Mouse (Mus musculus) kidney, postnatal 0 days (tissue): ENCODE measurements at regions not wholly inside any gene's neighbourhood (a gene's known extent, or its start where the extent isn't known, plus 50 kb on each side); places are given as distances from the start of the nearest gene placed in this dataset.
A peak's percentile ranks its signal among the peaks of the same experiment; 100 is the strongest.

ENCODE experiments used
- ATAC-seq: fragments of 200-750 bp; cut with Nextera tagmentation; replicated peaks from 2 replicates; pipeline ENCODE4 v1.8.0; 2017; ENCODE audit warnings: low read depth, moderate number of reproducible peaks, moderate TSS enrichment, moderate library complexity; ENCODE audit not compliant: low FRiP score
- DNase-seq: peaks from one replicate; pipeline ENCODE4 v3.0.0-alpha.2; 2016; ENCODE audit warnings: low spot score
- H3K27ac ChIP-seq: fragments of 300-500 bp; sonication (generic); 2 replicates; pipeline ENCODE4 v1.5.1; 2014; ENCODE audit warnings: mild to moderate bottlenecking
- H3K27me3 ChIP-seq: fragments of 300-500 bp; sonication (generic); 2 replicates; pipeline ENCODE4 v1.6.1; 2014; ENCODE audit warnings: low read length, mixed read lengths; ENCODE audit not compliant: insufficient read depth
- H3K36me3 ChIP-seq: fragments of 300-500 bp; sonication (generic); 2 replicates; pipeline ENCODE4 v1.6.1; 2014; ENCODE audit warnings: low read length, mixed read lengths; ENCODE audit not compliant: insufficient read depth
- H3K4me1 ChIP-seq: fragments of 300-500 bp; sonication (generic); replicated peaks from 2 replicates; pipeline ENCODE4 v1.6.1; 2014; ENCODE audit warnings: antibody characterized with exemption, low read length, mixed read lengths; ENCODE audit not compliant: insufficient read depth
- H3K4me2 ChIP-seq: fragments of 300-500 bp; sonication (generic); 2 replicates; pipeline ENCODE4 v1.6.1; 2014; ENCODE audit warnings: mild to moderate bottlenecking, low read length, moderate library complexity, mixed read lengths
- H3K4me3 ChIP-seq: fragments of 300-500 bp; sonication (generic); replicated peaks from 2 replicates; pipeline ENCODE4 v1.5.1; 2014; ENCODE audit warnings: low read depth, low read length
- H3K9ac ChIP-seq: fragments of 300-500 bp; sonication (generic); 2 replicates; pipeline ENCODE4 v1.6.1; 2014; ENCODE audit warnings: low read depth, low read length
- H3K9me3 ChIP-seq: fragments of 300-500 bp; sonication (generic); replicated peaks from 2 replicates; pipeline ENCODE4 v1.6.1; 2016; ENCODE audit warnings: low read length, inconsistent platforms, mixed read lengths
- CTCF ChIP-seq: IDR thresholded peaks from 2 replicates; pipeline ENCODE4 v1.5.1; 2016; ENCODE audit warnings: antibody characterized with exemption, low read depth, mild to moderate bottlenecking, moderate library complexity
- WGBS: fragments of 180-500 bp; shearing (Covaris S2); extraction: QIAGEN DNeasy Blood & Tissue Kit; methylation state at CpG from one replicate; pipeline ENCODE4 v1.1.7; 2014; 5-methylcytosine and 5-hydroxymethylcytosine counted together

- Histone ChIP-seq H3K4me3 (no peak overlapping the region), H3K27ac (no peak overlapping the region), H3K9ac (no peak overlapping the region), H3K36me3 (no peaks in the 10 kb centered on the region), H3K9me3 (no peaks in the 10 kb centered on the region), H3K4me2 (no peak overlapping the region), H3K27me3 (no peaks in the 10 kb centered on the region), H3K4me1 (peaks cover 7% of the 10 kb centered on the region; the same call in 1 of the 2 replicates)
- ATAC-seq (no peak), DNase-seq (no peak)
- no peak for TF ChIP-seq CTCF
- 80% methylated on average over 4 of the region's 4 CpGs for WGBS
These were observed 95.3 kb downstream of the Tbx4 start for GRCm38 (mm10) chr11:85981561-85981960.

GRCm38 (mm10) chr11:85986338-85986737, 100.1 kb downstream of the Tbx4 start:
- Histone ChIP-seq H3K9me3 (no peaks in the 10 kb centered on the region), H3K36me3 (no peaks in the 10 kb centered on the region), H3K27ac (no peak overlapping the region), H3K9ac (no peak overlapping the region), H3K4me2 (no peak overlapping the region), H3K4me3 (no peak overlapping the region), H3K27me3 (no peaks in the 10 kb centered on the region), H3K4me1 (0 out of 2 replicates have a peak, but pooled peaks cover 5% of the 10 kb centered on the region)
- 82% methylated on average over 8 of the region's 8 CpGs for WGBS
- DNase-seq (no peak), ATAC-seq (no peak)
- no peak for TF ChIP-seq CTCF

- H3K4me3 ChIP-seq: no peak overlapping the region
- no peak overlapping the region for H3K9ac ChIP-seq
- H3K27ac ChIP-seq: no peak overlapping the region
- no peaks in the 10 kb centered on the region for H3K36me3 ChIP-seq
- no peak for ATAC-seq
- H3K27me3 ChIP-seq: no peaks in the 10 kb centered on the region
- no peak for TF ChIP-seq CTCF
- H3K9me3 ChIP-seq: no peaks in the 10 kb centered on the region
- no peak overlapping the region for H3K4me2 ChIP-seq
- over 99% methylated on average over 2 of the region's 2 CpGs for WGBS
- H3K4me1 ChIP-seq: 0 out of 2 replicates have a peak, but pooled peaks cover 5% of the 10 kb centered on the region
- DNase-seq: no peak
These were observed 101.0 kb downstream of the Tbx4 start for GRCm38 (mm10) chr11:85987181-85987580.

- H3K4me2 ChIP-seq: peak overlapping the region; percentile 62
- peak overlapping the region; percentile 31 for H3K4me3 ChIP-seq
- ATAC-seq: no peak; the same call in 1 of the 2 replicates
- no peak for TF ChIP-seq CTCF
- H3K27me3 ChIP-seq: no peaks in the 10 kb centered on the region
- H3K36me3 ChIP-seq: no peaks in the 10 kb centered on the region
- peak overlapping the region; percentile 42 for H3K9ac ChIP-seq
- H3K27ac ChIP-seq: no peak overlapping the region
- peak; percentile 71 for DNase-seq
- H3K4me1 ChIP-seq: 0 out of 2 replicates have a peak, but pooled peaks cover 5% of the 10 kb centered on the region
- WGBS: 3% methylated on average over 10 of the region's 10 CpGs
- H3K9me3 ChIP-seq: no peaks in the 10 kb centered on the region
These were observed 103.3 kb downstream of the Tbx4 start for GRCm38 (mm10) chr11:85989536-85989935.

GRCm38 (mm10) chr11:85989940-85990493, 103.8 kb downstream of the Tbx4 start:
- no peak; the same call in 1 of the 2 replicates for ATAC-seq
- Histone ChIP-seq H3K36me3 (no peaks in the 10 kb centered on the region), H3K9ac (peak overlapping the region; percentile 42), H3K4me1 (0 out of 2 replicates have a peak, but pooled peaks cover 5% of the 10 kb centered on the region), H3K27me3 (no peaks in the 10 kb centered on the region), H3K9me3 (no peaks in the 10 kb centered on the region), H3K27ac (no peak overlapping the region), H3K4me3 (peak overlapping the region; percentile 31), H3K4me2 (peak overlapping the region; percentile 62)
- peak; percentile 81 for DNase-seq
- peak; percentile 54; the same call in 1 of the 2 replicates for TF ChIP-seq CTCF
- WGBS: 8% methylated on average over 12 of the region's 12 CpGs

- peak; percentile 66 for TF ChIP-seq CTCF
- H3K9ac ChIP-seq: no peak overlapping the region
- no peaks in the 10 kb centered on the region for H3K36me3 ChIP-seq
- H3K4me1 ChIP-seq: no peaks in the 10 kb centered on the region
- H3K27me3 ChIP-seq: no peaks in the 10 kb centered on the region
- no peak overlapping the region for H3K27ac ChIP-seq
- WGBS: 32% methylated on average over 29 of the region's 29 CpGs
- no peaks in the 10 kb centered on the region for H3K9me3 ChIP-seq
- ATAC-seq (no peak), DNase-seq (peak; percentile 80)
- peak overlapping the region; percentile 23 for H3K4me2 ChIP-seq
- peak overlapping the region; percentile 4; the same call in 1 of the 2 replicates for H3K4me3 ChIP-seq
These were observed 109.3 kb downstream of the Tbx4 start for GRCm38 (mm10) chr11:85995318-85996095.
